Mouse (Mus musculus): ENCODE measurements around the gene Avp. TPM values are rescaled to one million over a fixed set of nuclear protein-coding genes. Genes with fewer than 3 reads are reported as not detected.

Avp gene
- total RNA-seq, 4 experiments from 2014 or later: not detected

GRCm38 (mm10) chr2:130569926-130570325 is 12.4 kb downstream of the Avp start:
- DNase-seq: no peak

DNA sequence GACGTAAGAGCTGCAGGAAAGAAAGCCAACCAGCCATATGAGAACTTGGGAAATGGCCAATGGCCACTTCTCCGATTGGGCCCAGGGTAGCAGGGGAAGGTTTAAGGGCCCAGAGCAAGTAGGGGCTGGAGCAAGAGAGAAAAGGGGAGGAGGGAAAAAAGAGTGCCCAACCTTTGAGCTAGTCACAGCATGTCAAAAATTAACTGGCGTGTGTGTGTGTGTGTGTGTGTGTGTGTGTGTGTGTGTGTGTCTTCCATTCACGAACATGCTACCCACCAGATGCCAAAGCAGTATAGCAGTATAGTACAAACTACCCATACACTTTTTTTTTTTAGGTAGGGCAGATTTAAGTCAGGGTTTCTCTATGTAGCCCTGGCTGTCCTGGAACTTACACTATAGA is 13.4 kb downstream of the Avp start:
- DNase-seq: no peak

GRCm38 (mm10) chr2:130564983-130565382 is 17.4 kb downstream of the Avp start:
- no peak for DNase-seq

GRCm38 (mm10) chr2:130564063-130564462 is 18.3 kb downstream of the Avp start:
- no peak for DNase-seq

GRCm38 (mm10) chr2:130563212-130564055 is 18.9 kb downstream of the Avp start, which contains the start of gene Mrps26:
Gene Mrps26 (plus strand): TSS chr2:130563742.
- DNase-seq: peak; percentile 93

GRCm38 (mm10) chr2:130558015-130558414 is 24.3 kb downstream of the Avp start:
- DNase-seq: no peak

- DNase-seq: no peak
These were observed 24.9 kb downstream of the Avp start for GRCm38 (mm10) chr2:130557462-130557861.

DNA sequence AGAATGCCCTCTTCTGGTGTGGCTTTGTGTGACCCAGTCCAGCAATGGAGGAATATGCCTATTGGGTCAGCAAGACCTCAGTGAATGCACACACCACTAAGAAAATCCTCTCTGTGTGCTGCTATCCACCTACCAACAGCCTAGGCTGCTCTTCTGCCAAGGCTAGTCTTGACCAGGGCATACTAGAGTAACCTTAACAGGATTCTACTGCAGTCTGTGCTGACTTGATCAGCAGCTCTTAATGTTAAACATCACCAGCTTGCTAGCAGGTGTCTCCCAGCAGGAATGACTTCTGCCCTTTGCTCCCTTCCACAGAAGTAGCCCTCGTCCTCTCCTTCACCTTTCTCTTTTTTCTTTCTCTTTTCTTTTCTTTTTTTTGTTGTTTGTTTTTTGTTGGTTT is 26.1 kb downstream of the Avp start:
- DNase-seq: no peak

GRCm38 (mm10) chr2:130554841-130555240 is 27.5 kb downstream of the Avp start:
- no peak for DNase-seq

DNA sequence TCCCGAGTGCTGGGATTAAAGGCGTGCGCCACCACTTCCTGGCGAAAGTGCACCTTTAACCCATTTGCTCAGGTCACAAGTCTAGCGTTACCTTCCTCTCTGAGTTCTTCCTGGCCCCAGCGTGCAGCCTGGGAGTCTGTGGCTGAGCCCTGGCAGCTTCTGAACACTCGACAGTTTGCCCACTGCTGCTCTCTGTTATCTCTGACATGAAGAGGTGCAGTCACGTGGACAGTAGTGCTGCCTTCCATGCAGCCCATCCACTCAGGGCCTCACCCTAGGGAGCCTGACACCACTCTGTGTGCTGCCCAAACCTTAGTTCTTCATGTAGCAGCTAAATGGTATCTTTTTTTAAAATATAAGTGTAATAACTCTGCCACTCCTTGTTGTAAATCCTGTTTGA is 35.4 kb downstream of the Avp start:
- no peak for DNase-seq

DNA sequence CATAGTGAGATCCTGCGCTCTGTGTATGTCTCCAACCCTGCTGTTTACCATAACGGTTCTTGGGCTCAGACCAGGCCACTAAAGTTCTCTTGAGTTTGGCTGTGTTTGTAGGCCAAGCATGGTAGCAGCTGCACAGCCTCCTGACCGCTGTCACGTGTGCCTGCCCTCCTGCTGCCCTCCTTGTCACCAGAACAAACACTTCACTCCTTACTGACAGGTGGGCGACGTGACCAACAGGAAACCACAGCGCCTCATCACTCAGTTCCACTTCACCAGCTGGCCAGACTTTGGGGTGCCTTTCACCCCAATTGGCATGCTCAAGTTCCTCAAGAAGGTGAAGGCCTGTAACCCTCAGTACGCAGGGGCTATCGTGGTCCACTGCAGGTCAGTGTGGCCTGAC is 42.1 kb downstream of the Avp start:
- DNase-seq: no peak

DNA sequence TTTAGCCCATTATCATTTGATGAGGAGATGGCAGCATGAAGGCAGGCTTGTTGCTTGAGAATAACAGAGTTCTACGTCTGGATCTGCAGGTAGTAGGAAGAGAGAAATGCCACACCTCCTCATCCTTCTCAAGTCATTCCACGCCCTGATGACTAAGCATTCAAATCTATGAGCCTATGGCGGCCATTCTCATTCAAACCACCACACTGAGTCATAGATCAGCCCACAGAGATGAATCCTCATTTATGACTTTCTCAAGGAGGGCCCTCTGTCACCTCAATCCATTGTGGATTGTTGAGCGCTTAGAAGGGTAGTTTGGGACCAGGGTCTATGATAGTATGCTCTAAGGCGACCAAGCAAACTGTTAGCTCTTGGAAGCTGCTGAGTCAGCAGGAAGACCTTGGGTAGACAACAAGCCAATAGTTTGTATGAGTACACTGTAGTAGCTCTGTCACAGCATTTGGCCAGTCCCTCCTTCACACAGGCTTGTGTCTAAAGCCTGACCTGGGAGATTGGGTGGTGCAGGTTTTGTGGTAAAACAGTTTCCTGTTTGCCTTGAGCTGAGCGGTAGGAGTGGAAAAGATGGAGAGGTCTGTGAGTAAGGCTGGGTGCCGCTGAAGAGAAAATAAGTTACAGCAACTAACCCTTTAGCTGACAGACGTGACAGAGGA is 43.3 kb downstream of the Avp start:
- no peak for DNase-seq

GRCm38 (mm10) chr2:130536890-130537289 is 45.5 kb downstream of the Avp start:
- DNase-seq: no peak

DNA sequence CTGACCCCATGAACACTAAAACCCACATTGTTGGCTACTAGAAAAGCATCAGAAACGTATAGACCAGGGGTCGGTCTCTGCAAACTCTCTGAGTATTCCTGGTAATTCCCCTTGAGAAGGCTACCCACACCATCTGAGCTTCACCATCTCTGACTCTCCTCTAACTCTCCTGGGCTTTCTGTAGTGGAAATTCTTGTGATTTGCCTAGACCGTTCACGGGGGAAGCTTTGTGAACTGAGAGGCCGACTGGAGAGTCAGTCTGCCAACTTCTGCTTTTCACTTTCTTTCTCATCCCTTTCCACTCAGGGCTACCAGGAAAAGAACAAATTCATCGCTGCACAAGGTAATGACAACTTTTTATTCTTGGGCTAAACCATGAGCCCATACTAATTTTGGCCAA is 47.3 kb downstream of the Avp start:
- no peak for DNase-seq

DNA sequence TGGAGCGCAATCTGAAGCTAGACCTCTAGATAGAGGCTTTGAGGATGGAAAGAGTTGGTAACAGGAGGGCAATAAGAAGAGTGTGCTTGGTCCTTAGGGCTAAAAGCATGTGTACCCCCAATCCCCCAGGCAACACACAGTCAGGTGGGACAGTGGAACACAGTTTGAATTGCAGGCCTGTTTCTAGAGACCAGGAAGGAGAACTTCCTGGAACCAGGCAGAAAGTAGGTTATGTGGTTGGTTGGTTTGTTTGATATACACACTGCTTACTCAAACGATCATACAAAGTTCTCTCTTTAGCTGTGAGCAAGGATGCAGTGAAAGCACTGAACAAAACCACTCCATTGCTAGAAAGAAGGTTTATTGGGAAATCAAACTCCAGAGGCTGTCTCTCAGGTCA is 50.2 kb downstream of the Avp start:
- no peak for DNase-seq

Small RNAs within 50 kb of the gene (microRNA-seq; reads per million reads assigned to microRNA genes)
- gene Gm23876: 0 reads per million in 2 experiments

Other genes with a start within 250 kb of the Avp start
- gene Cpxm1, start 185.0 kb downstream of the Avp start, total RNA-seq (2022): 10 to 100 TPM in 1 of 4 experiments, 1 to 10 TPM in 3; 5.5 to 12.3 (median 7.9) TPM
- gene Gm28372, start 177.3 kb downstream of the Avp start, total RNA-seq (2022): not detected
- gene 1700020A23Rik, start 177.3 kb downstream of the Avp start, total RNA-seq (2022): 1 to 10 TPM in 1 of 4 experiments, not detected in 3; 4.6 TPM
- not detected for gene Tmem239, start 176.1 kb downstream of the Avp start, total RNA-seq (2022)
- 10 to 100 TPM; 71.0 to 93.1 (median 71.7) TPM for gene Vps16, start 158.2 kb downstream of the Avp start, total RNA-seq (2022)
- 10 to 100 TPM; 17.4 to 24.5 (median 19.7) TPM for gene Pced1a, start 157.9 kb downstream of the Avp start, total RNA-seq (2022)
- gene Ptpra, start 132.3 kb downstream of the Avp start, total RNA-seq (2022): 100 to 1,000 TPM; 150 to 167 (median 158) TPM
- gene Mrps26, start 18.8 kb downstream of the Avp start, total RNA-seq (2022): 10 to 100 TPM; 61.0 to 68.6 (median 65.5) TPM
- gene Oxt, start 6.4 kb downstream of the Avp start, total RNA-seq (2022): not detected
- gene Fastkd5, start 47.5 kb upstream of the Avp start, total RNA-seq (2022): 10 to 100 TPM in 3 of 4 experiments, 1 to 10 TPM in 1; 8.5 to 13.6 (median 11.8) TPM
- 1 to 10 TPM; 6.6 to 8.8 (median 7.7) TPM for gene Ubox5, start 47.5 kb upstream of the Avp start, total RNA-seq (2022)
- gene Lzts3, start 60.2 kb upstream of the Avp start, total RNA-seq (2022): 10 to 100 TPM; 17.0 to 27.6 (median 21.1) TPM
- 100 to 1,000 TPM; 228 to 279 (median 260) TPM for gene Ddrgk1, start 82.1 kb upstream of the Avp start, total RNA-seq (2022)
- gene Itpa, start 85.1 kb upstream of the Avp start, total RNA-seq (2022): 10 to 100 TPM; 29.4 to 34.9 (median 33.1) TPM
- 1 to 10 TPM; 2.6 to 7.8 (median 5.7) TPM for gene Slc4a11, start 115.0 kb upstream of the Avp start, total RNA-seq (2022)

Data from adrenal gland, adult 8-10 months (tissue).